Mouse (Mus musculus) liver, postnatal 0 days (tissue): ENCODE data around the gene Prss23.

Experiments
- CTCF ChIP-seq: sonication (generic); IDR thresholded peaks from 2 replicates; pipeline ENCODE4 v1.5.1; 2016; ENCODE audit warnings: antibody characterized with exemption, low read depth
- EP300 ChIP-seq: IDR thresholded peaks from 2 replicates; pipeline ENCODE4 v1.6.1; 2016; ENCODE audit warnings: antibody characterized with exemption, low read depth, mild to moderate bottlenecking

DNA sequence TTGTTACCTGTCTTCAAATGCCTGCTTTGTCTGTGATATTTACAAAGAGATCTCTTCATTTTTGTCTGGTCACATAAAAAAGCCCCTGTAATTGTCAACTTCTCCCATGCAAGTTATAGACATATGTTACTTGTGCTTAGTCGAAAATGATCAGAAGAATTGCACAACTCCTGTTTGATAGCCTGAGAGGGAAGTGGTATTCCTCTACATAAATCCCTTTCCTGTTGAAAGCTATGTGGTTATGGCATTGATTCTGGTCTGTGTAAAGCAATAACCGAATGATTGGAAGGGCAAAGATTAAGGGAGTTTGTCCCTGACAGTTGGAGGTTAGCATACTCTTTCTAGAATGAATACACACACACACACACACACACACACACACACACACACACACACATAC is 67.3 kb downstream of the Prss23 start:
- TF ChIP-seq EP300 (no peak), CTCF (no peak)
